Mouse (Mus musculus) MEL (cell line): ENCODE measurements around the gene Phyhipl. TPM values are rescaled to one million over a fixed set of nuclear protein-coding genes. Genes with fewer than 3 reads are reported as not detected.

Experiments used
- DNase-seq: peaks from one replicate; pipeline ENCODE4 v3.0.0; 2011; ENCODE audit warnings: low read depth, low spot score
- H3K27ac ChIP-seq: 2 replicates; pipeline ENCODE4 v1.5.1; 2012; ENCODE audit warnings: low read depth, mild to moderate bottlenecking, control low read depth, low read length, moderate library complexity; ENCODE audit not compliant: control insufficient read depth
- H3K27me3 ChIP-seq, 2 experiments: fragments of 150-350 bp in 1 of 2; sonication (generic) in 1 of 2; 2 replicates each; pipeline ENCODE4 v1.6.1; 2012; ENCODE audit warnings: low read length in 2 of 2, mild to moderate bottlenecking in 2 of 2, improper control_type of control experiment in 1 of 2, moderate library complexity in 1 of 2; ENCODE audit not compliant: insufficient read depth in 2 of 2, control insufficient read depth in 1 of 2
- H3K36me3 ChIP-seq, 2 experiments: 2 replicates each; pipeline ENCODE4 v1.6.1; 2012 to 2014; ENCODE audit warnings: low read length in 2 of 2, improper control_type of control experiment in 1 of 2, inconsistent platforms in 1 of 2, mild to moderate bottlenecking in 1 of 2; ENCODE audit not compliant: insufficient read depth in 2 of 2, control insufficient read depth in 1 of 2
- H3K4me1 ChIP-seq, 2 experiments: fragments of 150-350 bp in 1 of 2; sonication (generic) in 1 of 2; 2 replicates each; pipeline ENCODE4 v1.6.1; 2012; ENCODE audit warnings: low read length in 2 of 2, improper control_type of control experiment in 1 of 2, mild to moderate bottlenecking in 1 of 2; ENCODE audit not compliant: insufficient read depth in 2 of 2, control insufficient read depth in 1 of 2
- H3K4me3 ChIP-seq, 2 experiments: fragments of 150-350 bp in 1 of 2; sonication (generic) in 1 of 2; 2 replicates each; pipeline ENCODE4 v1.5.1; 2012; ENCODE audit warnings: low read depth in 2 of 2, low read length in 2 of 2, mild to moderate bottlenecking in 2 of 2, moderate library complexity in 2 of 2, control low read depth in 1 of 2, improper control_type of control experiment in 1 of 2; ENCODE audit not compliant: control insufficient read depth in 1 of 2, insufficient read depth in 1 of 2
- H3K79me2 ChIP-seq: 2 replicates; pipeline ENCODE4 v1.6.1; 2012; ENCODE audit warnings: mild to moderate bottlenecking, low read length, moderate library complexity; ENCODE audit not compliant: control insufficient read depth, poor library complexity, insufficient read depth
- H3K9ac ChIP-seq: 2 replicates; pipeline ENCODE4 v1.6.1; 2012; ENCODE audit warnings: low read depth, mild to moderate bottlenecking, control low read depth, low read length, moderate library complexity; ENCODE audit not compliant: control insufficient read depth, poor library complexity, severe bottlenecking
- H3K9me3 ChIP-seq: fragments of 150-350 bp; sonication (generic); replicated peaks from 2 replicates; pipeline ENCODE4 v1.6.1; 2012; ENCODE audit warnings: mild to moderate bottlenecking, low read length, improper control_type of control experiment, moderate library complexity; ENCODE audit not compliant: insufficient read depth
- BHLHE40 ChIP-seq: IDR thresholded peaks from 2 replicates; pipeline ENCODE4 v1.6.1; 2012; ENCODE audit warnings: low read depth, mild to moderate bottlenecking, inconsistent platforms, low read length, improper control_type of control experiment, borderline replicate concordance
- CHD1 ChIP-seq: IDR thresholded peaks from 2 replicates; pipeline ENCODE4 v1.6.1; 2012; ENCODE audit warnings: low read depth, mild to moderate bottlenecking, inconsistent platforms, low read length, improper control_type of control experiment
- EP300 ChIP-seq, 2 experiments: IDR thresholded peaks; 2 replicates each; pipeline ENCODE4 v1.6.1; 2011; ENCODE audit warnings: improper control_type of control experiment in 2 of 2, low read length in 2 of 2, low read depth in 1 of 2, mild to moderate bottlenecking in 1 of 2
- GABPA ChIP-seq: IDR thresholded peaks from 2 replicates; pipeline ENCODE4 v1.6.1; 2012; ENCODE audit warnings: low read depth, mild to moderate bottlenecking, inconsistent platforms, low read length, improper control_type of control experiment, moderate library complexity
- JUND ChIP-seq: IDR thresholded peaks from 2 replicates; pipeline ENCODE4 v1.6.1; 2011; ENCODE audit warnings: low read depth, mild to moderate bottlenecking, improper control_type of control experiment, low read length
- MAX ChIP-seq: IDR thresholded peaks from 2 replicates; pipeline ENCODE4 v1.6.1; 2011; ENCODE audit warnings: low read length, improper control_type of control experiment
- MXI1 ChIP-seq: IDR thresholded peaks from 2 replicates; pipeline ENCODE4 v1.6.1; 2011; ENCODE audit warnings: mild to moderate bottlenecking, low read depth, low read length, improper control_type of control experiment
- MYB ChIP-seq: IDR thresholded peaks from 2 replicates; pipeline ENCODE4 v1.6.1; 2011; ENCODE audit warnings: mild to moderate bottlenecking, low read depth, low read length, improper control_type of control experiment
- MYC ChIP-seq: IDR thresholded peaks from 2 replicates; pipeline ENCODE4 v1.6.1; 2011; ENCODE audit warnings: low read depth, mild to moderate bottlenecking, low read length, improper control_type of control experiment, moderate library complexity
- NRF1 ChIP-seq: IDR thresholded peaks from 2 replicates; pipeline ENCODE4 v1.6.1; 2014; ENCODE audit warnings: low read depth, mild to moderate bottlenecking, inconsistent platforms, low read length, improper control_type of control experiment, moderate library complexity; ENCODE audit not compliant: poor library complexity, insufficient read depth, severe bottlenecking
- POLR2A ChIP-seq, 2 experiments: IDR thresholded peaks; 2 replicates each; pipeline ENCODE4 v1.6.1; 2011 to 2012; ENCODE audit warnings: low read length in 2 of 2, mild to moderate bottlenecking in 2 of 2, control low read depth in 1 of 2, improper control_type of control experiment in 1 of 2, low read depth in 1 of 2, moderate library complexity in 1 of 2; ENCODE audit not compliant: control insufficient read depth in 1 of 2, insufficient read depth in 1 of 2, poor library complexity in 1 of 2
- POLR2AphosphoS2 ChIP-seq: IDR thresholded peaks from 2 replicates; pipeline ENCODE4 v1.6.1; 2011; ENCODE audit warnings: low read length, improper control_type of control experiment
- POLR2AphosphoS5 ChIP-seq: IDR thresholded peaks from 2 replicates; pipeline ENCODE4 v1.6.1; 2012; ENCODE audit warnings: low read depth, borderline replicate concordance, mild to moderate bottlenecking, inconsistent platforms, low read length, moderate library complexity, mixed read lengths
- RAD21 ChIP-seq: IDR thresholded peaks from 2 replicates; pipeline ENCODE4 v1.6.1; 2011; ENCODE audit warnings: mild to moderate bottlenecking, low read depth, low read length, improper control_type of control experiment
- SIN3A ChIP-seq: IDR thresholded peaks from 2 replicates; pipeline ENCODE4 v1.6.1; 2012; ENCODE audit warnings: low read length, improper control_type of control experiment, inconsistent platforms
- UBTF ChIP-seq: IDR thresholded peaks from 2 replicates; pipeline ENCODE4 v1.6.1; 2012; ENCODE audit warnings: low read depth, mild to moderate bottlenecking, inconsistent platforms, low read length, improper control_type of control experiment, moderate library complexity, borderline replicate concordance; ENCODE audit not compliant: insufficient read depth
- USF2 ChIP-seq, 2 experiments: IDR thresholded peaks; 2 replicates each; pipeline ENCODE4 v1.6.1; 2011 to 2012; ENCODE audit warnings: improper control_type of control experiment in 2 of 2, low read length in 2 of 2, borderline replicate concordance in 1 of 2, inconsistent platforms in 1 of 2, low read depth in 1 of 2, mild to moderate bottlenecking in 1 of 2; ENCODE audit not compliant: insufficient read depth in 1 of 2
- ZKSCAN1 ChIP-seq: IDR thresholded peaks from 2 replicates; pipeline ENCODE4 v1.6.1; 2012; ENCODE audit warnings: low read depth, mild to moderate bottlenecking, inconsistent platforms, low read length, improper control_type of control experiment, moderate library complexity
- ZMIZ1 ChIP-seq: IDR thresholded peaks from 2 replicates; pipeline ENCODE4 v1.6.1; 2012; ENCODE audit warnings: low read depth, mild to moderate bottlenecking, inconsistent platforms, low read length, improper control_type of control experiment, moderate library complexity
- polyA plus RNA-seq, 2 experiments: library from polyadenylated mRNA; stranded (reverse) in 1 of 2; unstranded in 1 of 2; fragments of >175 nt in 1 of 2; fragments of >200 nt in 1 of 2; gene quantifications; 2 replicates each; pipeline versions ENCODE4 v1.2.1 to v1.2.4; 2012; ENCODE audit warnings: low replicate concordance in 2 of 2, low read depth in 1 of 2; ENCODE audit not compliant: insufficient read length in 2 of 2, insufficient read depth in 1 of 2, missing spikeins in 1 of 2
- total RNA-seq: library from RNA; depleted of rRNA; stranded (reverse); fragments of 300-350 nt; gene quantifications from 2 replicates; pipeline ENCODE4 v1.2.3, GENCODE M21; 2012

The Phyhipl gene
- total and polyA plus RNA-seq, 3 experiments = not detected

DNA sequence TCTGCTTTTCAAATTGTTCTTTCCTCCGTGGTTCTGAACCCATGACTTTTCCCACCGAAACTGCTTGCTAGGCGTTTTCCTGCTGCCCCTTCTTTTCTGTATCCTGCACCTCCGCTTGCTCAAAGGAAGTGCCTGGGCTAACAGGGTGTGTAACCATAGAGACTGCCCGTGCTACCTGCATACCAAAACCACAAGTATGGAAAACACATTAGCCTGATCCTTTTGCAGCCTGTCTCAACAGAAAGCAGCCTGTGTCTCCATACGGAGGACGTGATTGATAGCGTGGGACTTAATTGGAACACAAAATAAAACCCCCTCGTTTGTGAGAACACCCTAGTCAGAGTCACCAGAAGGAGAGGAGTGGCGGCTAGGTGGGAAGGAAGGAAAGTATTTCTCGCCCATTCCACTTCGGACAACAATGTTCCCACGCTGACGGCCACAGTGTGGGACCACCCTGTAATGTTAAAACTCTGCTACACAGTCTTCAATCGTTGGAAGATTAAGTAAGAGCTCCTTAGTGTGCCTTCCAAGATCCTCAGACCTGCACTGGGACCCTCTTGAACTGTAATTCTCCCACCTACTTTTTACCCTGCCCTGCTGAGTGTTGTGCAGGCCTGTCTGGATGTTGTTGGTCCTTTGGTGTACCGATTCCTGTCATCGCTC is 15.6 kb downstream of the Phyhipl start:
- no peak overlapping the region for H3K4me3 ChIP-seq
- DNase-seq = no peak
- H3K9me3 ChIP-seq = no peaks in the 10 kb centered on the region
- TF ChIP-seq BHLHE40 (no peak), POLR2AphosphoS2 (no peak), NRF1 (no peak), SIN3A (no peak), MYC (no peak), ZMIZ1 (no peak), JUND (no peak), CHD1 (no peak), GABPA (no peak), MXI1 (no peak), POLR2AphosphoS5 (no peak), UBTF (no peak)
- H3K36me3 ChIP-seq = no peaks in the 10 kb centered on the region
- no peak overlapping the region for H3K9ac ChIP-seq
- H3K79me2 ChIP-seq = no peaks in the 10 kb centered on the region
- no peaks in the 10 kb centered on the region for H3K4me1 ChIP-seq
- no peaks in the 10 kb centered on the region for H3K27me3 ChIP-seq
- H3K27ac ChIP-seq = no peak overlapping the region

DNA sequence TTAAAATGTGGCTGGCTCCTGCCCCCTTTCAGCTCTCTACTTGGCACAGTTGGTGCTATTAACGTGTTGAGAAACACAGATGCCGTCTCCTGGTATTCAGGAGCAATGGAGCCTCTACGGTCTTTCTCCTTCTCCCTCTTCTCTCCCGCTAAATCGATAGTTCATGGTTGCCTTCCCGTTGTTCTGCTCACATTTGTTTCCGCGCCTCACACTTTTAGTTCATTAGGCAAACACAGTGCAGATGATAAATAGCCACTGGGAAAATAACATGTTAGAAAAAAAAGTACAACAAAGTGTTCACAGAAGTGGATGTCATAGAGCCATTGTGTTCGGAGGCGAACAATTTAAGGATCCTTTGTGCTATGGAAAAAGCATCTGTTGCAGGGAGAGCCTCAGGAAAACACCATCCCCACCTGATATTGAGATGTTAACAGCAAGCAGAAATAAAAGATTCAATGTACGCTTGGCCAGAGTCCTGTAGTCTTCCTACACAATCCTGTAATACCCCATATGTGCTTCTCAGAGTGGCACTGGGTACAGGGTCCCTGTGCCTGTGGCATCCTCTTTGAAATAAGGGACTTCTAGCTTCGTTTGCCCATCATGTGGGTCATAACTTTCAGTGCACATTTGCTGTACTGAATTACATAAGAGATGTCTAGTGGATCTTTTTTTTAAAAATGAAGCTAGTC is 18.0 kb downstream of the Phyhipl start:
- H3K4me3 ChIP-seq = no peak overlapping the region
- no peak overlapping the region for H3K9ac ChIP-seq
- H3K4me1 ChIP-seq = no peaks in the 10 kb centered on the region
- no peak for DNase-seq
- H3K27me3 ChIP-seq = no peaks in the 10 kb centered on the region
- no peaks in the 10 kb centered on the region for H3K79me2 ChIP-seq
- TF ChIP-seq USF2 (IDR thresholded peaks at IDR 0.05; ENCODE audit: borderline replicate concordance in 1 of 2, insufficient read depth in 1 of 2, low read depth in 1 of 2, low read length in 2 of 2) = no peak
- TF ChIP-seq RAD21 = no peak
- no peak for TF ChIP-seq POLR2A (IDR thresholded peaks at IDR 0.05; ENCODE audit: control insufficient read depth in 1 of 2, insufficient read depth in 1 of 2, low read depth in 1 of 2, low read length in 2 of 2, poor library complexity in 1 of 2)
- no peak for TF ChIP-seq MAX
- TF ChIP-seq MYB = no peak
- no peak for TF ChIP-seq ZKSCAN1
- TF ChIP-seq UBTF = no peak
- TF ChIP-seq POLR2AphosphoS5 = no peak
- TF ChIP-seq EP300 (IDR thresholded peaks at IDR 0.05; ENCODE audit: low read depth in 1 of 2, low read length in 2 of 2) = no peak
- TF ChIP-seq, all 39 proteins: peak for 0
- H3K36me3 ChIP-seq = no peaks in the 10 kb centered on the region
- no peaks in the 10 kb centered on the region for H3K9me3 ChIP-seq
- no peak overlapping the region for H3K27ac ChIP-seq
